Mouse (Mus musculus) MEL (cell line): ENCODE results near the gene Farp1. TPM values are rescaled to one million over a fixed set of nuclear protein-coding genes. Genes with fewer than 3 reads are reported as not detected.

Experiments
- DNase-seq: peaks from one replicate; pipeline ENCODE4 v3.0.0; 2011; ENCODE audit warnings: low read depth, low spot score
- H3K27ac ChIP-seq: 2 replicates; pipeline ENCODE4 v1.5.1; 2012; ENCODE audit warnings: low read depth, mild to moderate bottlenecking, control low read depth, low read length, moderate library complexity; ENCODE audit not compliant: control insufficient read depth
- H3K27me3 ChIP-seq, 2 experiments: fragments of 150-350 bp in 1 of 2; sonication (generic) in 1 of 2; 2 replicates each; pipeline ENCODE4 v1.6.1; 2012; ENCODE audit warnings: low read length in 2 of 2, mild to moderate bottlenecking in 2 of 2, improper control_type of control experiment in 1 of 2, moderate library complexity in 1 of 2; ENCODE audit not compliant: insufficient read depth in 2 of 2, control insufficient read depth in 1 of 2
- H3K36me3 ChIP-seq, 2 experiments: 2 replicates each; pipeline ENCODE4 v1.6.1; 2012 to 2014; ENCODE audit warnings: low read length in 2 of 2, improper control_type of control experiment in 1 of 2, inconsistent platforms in 1 of 2, mild to moderate bottlenecking in 1 of 2; ENCODE audit not compliant: insufficient read depth in 2 of 2, control insufficient read depth in 1 of 2
- H3K4me1 ChIP-seq, 2 experiments: fragments of 150-350 bp in 1 of 2; sonication (generic) in 1 of 2; 2 replicates each; pipeline ENCODE4 v1.6.1; 2012; ENCODE audit warnings: low read length in 2 of 2, improper control_type of control experiment in 1 of 2, mild to moderate bottlenecking in 1 of 2; ENCODE audit not compliant: insufficient read depth in 2 of 2, control insufficient read depth in 1 of 2
- H3K4me3 ChIP-seq, 2 experiments: fragments of 150-350 bp in 1 of 2; sonication (generic) in 1 of 2; 2 replicates each; pipeline ENCODE4 v1.5.1; 2012; ENCODE audit warnings: low read depth in 2 of 2, low read length in 2 of 2, mild to moderate bottlenecking in 2 of 2, moderate library complexity in 2 of 2, control low read depth in 1 of 2, improper control_type of control experiment in 1 of 2; ENCODE audit not compliant: control insufficient read depth in 1 of 2, insufficient read depth in 1 of 2
- H3K79me2 ChIP-seq: 2 replicates; pipeline ENCODE4 v1.6.1; 2012; ENCODE audit warnings: mild to moderate bottlenecking, low read length, moderate library complexity; ENCODE audit not compliant: control insufficient read depth, poor library complexity, insufficient read depth
- H3K9ac ChIP-seq: 2 replicates; pipeline ENCODE4 v1.6.1; 2012; ENCODE audit warnings: low read depth, mild to moderate bottlenecking, control low read depth, low read length, moderate library complexity; ENCODE audit not compliant: control insufficient read depth, poor library complexity, severe bottlenecking
- H3K9me3 ChIP-seq: fragments of 150-350 bp; sonication (generic); replicated peaks from 2 replicates; pipeline ENCODE4 v1.6.1; 2012; ENCODE audit warnings: mild to moderate bottlenecking, low read length, improper control_type of control experiment, moderate library complexity; ENCODE audit not compliant: insufficient read depth
- BHLHE40 ChIP-seq: IDR thresholded peaks from 2 replicates; pipeline ENCODE4 v1.6.1; 2012; ENCODE audit warnings: low read depth, mild to moderate bottlenecking, inconsistent platforms, low read length, improper control_type of control experiment, borderline replicate concordance
- HCFC1 ChIP-seq: IDR thresholded peaks from 2 replicates; pipeline ENCODE4 v1.6.1; 2012; ENCODE audit warnings: low read depth, mild to moderate bottlenecking, inconsistent platforms, low read length, improper control_type of control experiment, moderate library complexity
- KAT2A ChIP-seq: conservative IDR thresholded peaks from 2 replicates; pipeline ENCODE4 v1.6.1; 2012; ENCODE audit warnings: low read depth, low read length, improper control_type of control experiment, inconsistent platforms
- MXI1 ChIP-seq: IDR thresholded peaks from 2 replicates; pipeline ENCODE4 v1.6.1; 2011; ENCODE audit warnings: mild to moderate bottlenecking, low read depth, low read length, improper control_type of control experiment
- MYB ChIP-seq: IDR thresholded peaks from 2 replicates; pipeline ENCODE4 v1.6.1; 2011; ENCODE audit warnings: mild to moderate bottlenecking, low read depth, low read length, improper control_type of control experiment
- NELFE ChIP-seq: IDR thresholded peaks from 2 replicates; pipeline ENCODE4 v1.6.1; 2011; ENCODE audit warnings: low read depth, low read length, improper control_type of control experiment
- POLR2A ChIP-seq, 2 experiments: IDR thresholded peaks; 2 replicates each; pipeline ENCODE4 v1.6.1; 2011 to 2012; ENCODE audit warnings: low read length in 2 of 2, mild to moderate bottlenecking in 2 of 2, control low read depth in 1 of 2, improper control_type of control experiment in 1 of 2, low read depth in 1 of 2, moderate library complexity in 1 of 2; ENCODE audit not compliant: control insufficient read depth in 1 of 2, insufficient read depth in 1 of 2, poor library complexity in 1 of 2
- RAD21 ChIP-seq: IDR thresholded peaks from 2 replicates; pipeline ENCODE4 v1.6.1; 2011; ENCODE audit warnings: mild to moderate bottlenecking, low read depth, low read length, improper control_type of control experiment
- RCOR1 ChIP-seq: IDR thresholded peaks from 2 replicates; pipeline ENCODE4 v1.6.1; 2012; ENCODE audit warnings: low read depth, mild to moderate bottlenecking, inconsistent platforms, low read length, improper control_type of control experiment
- TCF12 ChIP-seq: IDR thresholded peaks from 2 replicates; pipeline ENCODE4 v1.6.1; 2014; ENCODE audit warnings: low read depth, mild to moderate bottlenecking, inconsistent platforms, low read length, improper control_type of control experiment, moderate library complexity
- UBTF ChIP-seq: IDR thresholded peaks from 2 replicates; pipeline ENCODE4 v1.6.1; 2012; ENCODE audit warnings: low read depth, mild to moderate bottlenecking, inconsistent platforms, low read length, improper control_type of control experiment, moderate library complexity, borderline replicate concordance; ENCODE audit not compliant: insufficient read depth
- USF1 ChIP-seq: IDR thresholded peaks from 2 replicates; pipeline ENCODE4 v1.6.1; 2014; ENCODE audit warnings: low read depth, mild to moderate bottlenecking, inconsistent platforms, low read length, improper control_type of control experiment, moderate library complexity
- ZC3H11A ChIP-seq: IDR thresholded peaks from 2 replicates; pipeline ENCODE4 v1.6.1; 2012; ENCODE audit warnings: low read depth, mild to moderate bottlenecking, inconsistent platforms, low read length, improper control_type of control experiment
- ZKSCAN1 ChIP-seq: IDR thresholded peaks from 2 replicates; pipeline ENCODE4 v1.6.1; 2012; ENCODE audit warnings: low read depth, mild to moderate bottlenecking, inconsistent platforms, low read length, improper control_type of control experiment, moderate library complexity
- ZMIZ1 ChIP-seq: IDR thresholded peaks from 2 replicates; pipeline ENCODE4 v1.6.1; 2012; ENCODE audit warnings: low read depth, mild to moderate bottlenecking, inconsistent platforms, low read length, improper control_type of control experiment, moderate library complexity
- polyA plus RNA-seq, 2 experiments: library from polyadenylated mRNA; stranded (reverse) in 1 of 2; unstranded in 1 of 2; fragments of >175 nt in 1 of 2; fragments of >200 nt in 1 of 2; gene quantifications; 2 replicates each; pipeline versions ENCODE4 v1.2.1 to v1.2.4; 2012; ENCODE audit warnings: low replicate concordance in 2 of 2, low read depth in 1 of 2; ENCODE audit not compliant: insufficient read length in 2 of 2, insufficient read depth in 1 of 2, missing spikeins in 1 of 2
- total RNA-seq: library from RNA; depleted of rRNA; stranded (reverse); fragments of 300-350 nt; gene quantifications from 2 replicates; pipeline ENCODE4 v1.2.3, GENCODE M21; 2012

Gene Farp1
- total and polyA plus RNA-seq, 3 experiments = 0.62 to 1.1 TPM; not detected in 1

DNA sequence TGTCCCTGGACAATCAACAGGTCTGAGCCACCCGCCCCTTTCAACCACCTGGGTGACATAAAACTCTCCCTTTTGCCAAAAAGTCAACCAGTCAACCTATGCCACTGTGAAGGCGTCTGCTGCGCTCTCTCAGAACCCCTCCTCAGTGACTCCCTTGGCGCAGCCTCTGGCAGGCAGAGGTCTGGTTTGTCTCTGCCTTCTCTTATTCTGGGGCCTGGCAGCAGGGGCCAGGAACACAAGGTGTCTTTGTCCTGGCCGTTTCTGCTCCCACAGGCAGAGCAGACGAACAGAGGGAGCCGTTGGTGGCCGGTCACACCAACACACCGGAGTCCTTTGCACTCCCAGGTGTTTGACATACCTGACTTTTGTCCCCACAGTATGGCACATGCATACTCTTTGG, 57.5 kb downstream of the Farp1 start:
- Histone ChIP-seq H3K4me3 (no peak overlapping the region), H3K9me3 (no peaks in the 10 kb centered on the region), H3K9ac (no peak overlapping the region), H3K27me3 (no peaks in the 10 kb centered on the region; a peak in 1 of 4 replicates), H3K4me1 (no peaks in the 10 kb centered on the region), H3K36me3 (no peaks in the 10 kb centered on the region), H3K79me2 (no peaks in the 10 kb centered on the region), H3K27ac (no peak overlapping the region)
- DNase-seq = no peak
- TF ChIP-seq ZC3H11A (no peak), USF1 (no peak), TCF12 (no peak), MXI1 (no peak), ZMIZ1 (no peak), KAT2A (no peak), POLR2A (IDR thresholded peaks at IDR 0.05; ENCODE audit: control insufficient read depth in 1 of 2, insufficient read depth in 1 of 2, low read depth in 1 of 2, low read length in 2 of 2, poor library complexity in 1 of 2) (no peak), BHLHE40 (no peak), NELFE (no peak), ZKSCAN1 (no peak), UBTF (no peak)

DNA sequence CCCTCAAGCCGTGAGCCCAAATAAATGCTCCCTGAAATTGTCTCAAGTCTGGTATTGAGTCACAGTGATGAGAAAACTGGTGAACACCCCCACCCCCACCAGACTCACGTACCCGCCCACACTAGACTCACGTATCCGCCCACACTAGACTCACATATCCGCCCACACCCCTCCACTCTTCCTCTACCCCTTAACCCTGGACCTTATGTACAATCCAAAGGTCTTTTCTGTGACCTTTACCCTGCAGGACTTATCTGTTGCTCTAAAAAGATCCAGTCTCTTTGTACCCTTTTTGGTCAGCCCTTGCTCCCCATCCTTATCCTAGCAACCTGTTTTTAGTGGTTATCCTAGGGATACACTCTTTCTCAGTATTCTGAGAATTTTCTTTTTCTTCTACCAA, 58.9 kb downstream of the Farp1 start:
- H3K4me3 ChIP-seq = no peak overlapping the region

GRCm38 (mm10) chr14:121097640-121098435, 62.8 kb downstream of the Farp1 start:
- Histone ChIP-seq H3K9me3 (no peaks in the 10 kb centered on the region), H3K27me3 (no peaks in the 10 kb centered on the region), H3K4me3 (no peak overlapping the region), H3K4me1 (no peaks in the 10 kb centered on the region), H3K36me3 (no peaks in the 10 kb centered on the region), H3K27ac (no peak overlapping the region), H3K9ac (no peak overlapping the region), H3K79me2 (no peaks in the 10 kb centered on the region)
- DNase-seq = no peak
- TF ChIP-seq RAD21 (no peak), HCFC1 (no peak)

More for the DNA sequence above, 58.9 kb downstream of the Farp1 start:
- Histone ChIP-seq H3K9me3 (no peaks in the 10 kb centered on the region), H3K79me2 (no peaks in the 10 kb centered on the region), H3K9ac (no peak overlapping the region), H3K27ac (no peak overlapping the region), H3K36me3 (no peaks in the 10 kb centered on the region), H3K4me1 (no peaks in the 10 kb centered on the region), H3K27me3 (no peaks in the 10 kb centered on the region; a peak in 1 of 4 replicates)
- TF ChIP-seq ZMIZ1 (no peak), RCOR1 (no peak), MYB (no peak)
- no peak for DNase-seq
